Mouse (Mus musculus) myocyte (in vitro differentiated cells): ENCODE data around the gene Vmn2r1. TPM values are rescaled to one million over a fixed set of nuclear protein-coding genes. Genes with fewer than 3 reads are reported as not detected.

ENCODE experiments used
- H3K27me3 ChIP-seq: one replicate; pipeline ENCODE4 v1.6.1; 2011; ENCODE audit not compliant: control insufficient read depth, insufficient read depth, insufficient read length
- H3K36me3 ChIP-seq: one replicate; pipeline ENCODE4 v1.6.1; 2011; ENCODE audit not compliant: control insufficient read depth, insufficient read depth
- H3K4me2 ChIP-seq: one replicate; pipeline ENCODE4 v1.6.1; 2011; ENCODE audit warnings: low read depth, control low read depth
- H3K4me3 ChIP-seq: one replicate; pipeline ENCODE4 v1.5.1; 2011; ENCODE audit warnings: mild to moderate bottlenecking, control low read depth, moderate library complexity
- H3K79me2 ChIP-seq: one replicate; pipeline ENCODE4 v1.6.1; 2011; ENCODE audit not compliant: control insufficient read depth, insufficient read depth
- H3ac ChIP-seq: one replicate; pipeline ENCODE4 v1.6.1; 2011; ENCODE audit not compliant: control insufficient read depth, insufficient read length
- CEBPB ChIP-seq: IDR thresholded peaks from 2 replicates; pipeline ENCODE4 v1.6.1; 2011; ENCODE audit warnings: mild to moderate bottlenecking, moderate library complexity; ENCODE audit not compliant: poor library complexity, insufficient read depth, severe bottlenecking
- MAX ChIP-seq: IDR thresholded peaks from one replicate; pipeline ENCODE4 v1.6.1; 2011; ENCODE audit warnings: low read depth, mild to moderate bottlenecking, control low read depth
- MYOG ChIP-seq, 3 experiments: IDR thresholded peaks; one replicate each; pipeline ENCODE4 v1.6.1; 2011; ENCODE audit warnings: control low read depth in 2 of 3, low read depth in 2 of 3, mild to moderate bottlenecking in 2 of 3; ENCODE audit not compliant: insufficient read length in 2 of 3, control insufficient read depth in 1 of 3, insufficient read depth in 1 of 3
- TCF12 ChIP-seq: IDR thresholded peaks from one replicate; pipeline ENCODE4 v1.6.1; 2011; ENCODE audit warnings: mild to moderate bottlenecking, control low read depth; ENCODE audit not compliant: poor library complexity, insufficient read depth, severe bottlenecking
- USF1 ChIP-seq: IDR thresholded peaks from one replicate; pipeline ENCODE4 v1.6.1; 2011; ENCODE audit warnings: low read depth, mild to moderate bottlenecking, control low read depth, moderate library complexity
- polyA plus RNA-seq: library from polyadenylated mRNA; unstranded; fragments of >200 nt; fragmentation: generic; extraction: Trizol; gene quantifications from one replicate; pipeline ENCODE4 v1.2.1, GENCODE M21; 2012; ENCODE audit warnings: missing spikeins

Vmn2r1 gene
- polyA plus RNA-seq, 1 experiment = 0.01 TPM

GRCm38 (mm10) chr3:64141878-64142508, 60.6 kb downstream of the Vmn2r1 start, which contains the start of gene Vmn2r2:
Gene Vmn2r2 (minus strand): TSS chr3:64141928.
- no peak within 1 kb of the TSS for H3K4me2 ChIP-seq
- no peaks in the 10 kb centered on the region for H3K36me3 ChIP-seq
- no peak within 1 kb of the TSS for H3ac ChIP-seq
- H3K27me3 ChIP-seq = no peaks in the 10 kb centered on the region
- no peak within 1 kb of the TSS for H3K4me3 ChIP-seq
- no peak for TF ChIP-seq CEBPB
- no peak for TF ChIP-seq MYOG (IDR thresholded peaks at IDR 0.05; ENCODE audit: control insufficient read depth in 1 of 3, insufficient read depth in 1 of 3, insufficient read length in 2 of 3, low read depth in 2 of 3)
- no peak for TF ChIP-seq MAX
- TF ChIP-seq TCF12 = no peak
- no peak for TF ChIP-seq USF1
- H3K79me2 ChIP-seq = no peaks in the 10 kb centered on the region

Other genes starting within 250 kb of the Vmn2r1 start
- 0.01 TPM for gene Plch1, start 182.1 kb upstream of the Vmn2r1 start, polyA plus RNA-seq
- 3.4 TPM for gene E130311K13Rik, start 152.1 kb upstream of the Vmn2r1 start, polyA plus RNA-seq
- gene Slc33a1, start 116.8 kb upstream of the Vmn2r1 start, polyA plus RNA-seq = 8.4 TPM
- gene Gmps, start 105.4 kb upstream of the Vmn2r1 start, polyA plus RNA-seq = 7.2 TPM
- gene Vmn2r2, start 60.4 kb downstream of the Vmn2r1 start, polyA plus RNA-seq = not detected
- gene Vmn2r3, start 208.2 kb downstream of the Vmn2r1 start, polyA plus RNA-seq = 0.02 TPM